Mouse (Mus musculus): ENCODE measurements around the gene Setd4.

DNA sequence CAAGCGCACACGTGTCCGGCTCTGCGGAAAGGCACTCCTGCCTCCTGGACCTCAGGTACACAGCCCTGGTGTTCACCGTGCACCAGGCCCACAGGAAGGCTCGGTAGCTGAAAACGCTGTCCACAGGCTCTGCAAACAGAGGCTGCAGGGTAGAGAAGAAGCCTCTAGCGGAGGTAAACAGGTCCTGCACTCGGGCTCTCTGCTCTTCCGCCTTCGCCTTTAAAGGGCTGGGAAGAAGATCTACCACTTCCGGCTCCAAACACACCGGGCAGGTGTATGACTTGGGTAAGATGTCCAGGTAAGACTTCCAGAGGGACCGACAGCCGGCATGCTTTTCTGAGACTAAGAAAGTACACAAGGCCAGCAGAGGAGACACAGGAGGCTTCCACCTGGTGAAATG lies 12.9 kb downstream of the Setd4 start:
- no peak for TF ChIP-seq CTCF (IDR thresholded peaks at IDR 0.05)
- no peak for TF ChIP-seq POLR2A (IDR thresholded peaks at IDR 0.05; ENCODE audit: insufficient read depth, low read depth, low read length)
